Mouse (Mus musculus) cerebellum, adult 2 months (tissue): ENCODE measurements around the gene Gramd2.

Experiments used
- CTCF ChIP-seq: fragments of 200-500 bp; IDR thresholded peaks from 2 replicates; pipeline ENCODE4 v1.5.1; 2011; ENCODE audit warnings: low read depth, mild to moderate bottlenecking, control low read depth, low read length, moderate library complexity, borderline replicate concordance; ENCODE audit not compliant: insufficient read depth
- POLR2A ChIP-seq: fragments of 200-500 bp; IDR thresholded peaks from 2 replicates; pipeline ENCODE4 v1.6.1; 2011; ENCODE audit warnings: low read length, control low read depth, borderline replicate concordance; ENCODE audit not compliant: insufficient read depth

DNA sequence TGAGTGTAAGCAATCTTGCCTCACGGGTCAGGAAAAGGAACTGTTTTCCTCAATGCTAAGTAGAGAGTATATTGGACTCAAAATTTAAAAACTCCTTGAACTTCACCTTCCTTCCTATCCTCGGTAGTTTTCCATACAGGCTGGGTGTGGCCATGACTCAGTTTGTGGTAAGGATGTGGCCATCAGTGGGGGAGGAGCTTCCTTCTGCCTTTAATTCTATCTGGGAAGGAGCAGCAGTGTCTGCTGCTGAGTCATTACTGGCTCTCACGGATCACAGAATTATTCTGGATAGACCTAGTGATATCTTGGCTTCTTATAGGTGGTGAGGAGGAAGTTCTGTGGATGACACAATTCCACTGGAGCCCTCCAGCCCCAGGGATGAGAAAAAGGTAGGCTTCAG is 26.6 kb upstream of the Gramd2 start:
- TF ChIP-seq POLR2A (no peak), CTCF (no peak)
